Mouse (Mus musculus) thymus, postnatal 4 days (tissue): ENCODE measurements around the gene Lyve1.

Experiments
- DNase-seq: peaks from one replicate; pipeline ENCODE4 v3.0.0; 2021

Gene Lyve1

DNA sequence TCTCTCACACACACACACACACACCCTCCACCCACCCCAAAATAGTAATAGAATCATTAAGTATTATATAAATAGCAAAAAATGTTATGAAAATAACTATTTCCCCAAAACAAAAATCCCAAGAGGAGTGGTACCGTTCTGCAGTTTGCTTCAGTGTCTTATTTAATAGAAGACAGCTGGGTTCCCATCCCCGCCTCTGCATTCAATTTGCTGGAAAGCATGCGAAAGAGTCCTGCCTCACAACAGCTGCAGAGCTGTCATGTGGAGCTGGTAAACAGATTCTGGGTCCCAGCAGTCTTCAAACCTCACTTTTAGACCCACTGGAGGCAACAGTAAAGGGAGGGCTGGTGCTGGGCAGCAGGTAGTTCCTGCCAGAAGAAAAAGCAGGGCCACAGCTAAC lies 54.1 kb downstream of the Lyve1 start:
- no peak for DNase-seq

DNA sequence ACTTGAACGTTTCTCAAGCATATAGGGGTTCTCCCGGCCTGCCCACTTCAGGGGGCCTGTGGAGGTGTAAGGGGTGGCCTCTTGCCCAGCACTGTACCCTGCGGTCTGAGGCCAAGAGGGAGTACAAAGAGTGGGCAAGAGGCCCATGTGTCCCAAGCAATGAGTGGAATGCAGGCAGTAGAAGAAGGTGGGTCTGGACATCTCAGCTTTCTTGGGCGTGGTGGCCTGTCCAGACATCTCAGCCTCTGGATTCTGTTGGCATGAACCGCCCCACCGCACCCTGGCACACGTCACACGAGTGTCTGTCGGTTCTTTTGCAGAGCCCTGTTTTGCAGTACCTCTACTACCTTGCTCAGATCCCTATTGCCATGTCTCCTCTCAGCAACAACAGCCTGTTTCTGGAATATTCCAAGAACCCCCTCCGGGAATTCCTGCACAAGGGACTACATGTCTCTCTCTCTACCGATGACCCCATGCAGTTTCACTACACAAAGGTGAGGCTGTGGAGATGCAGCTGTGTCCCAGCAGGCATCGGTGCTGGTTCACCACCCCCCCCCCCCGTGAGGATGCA lies 55.5 kb downstream of the Lyve1 start:
- no peak for DNase-seq

DNA sequence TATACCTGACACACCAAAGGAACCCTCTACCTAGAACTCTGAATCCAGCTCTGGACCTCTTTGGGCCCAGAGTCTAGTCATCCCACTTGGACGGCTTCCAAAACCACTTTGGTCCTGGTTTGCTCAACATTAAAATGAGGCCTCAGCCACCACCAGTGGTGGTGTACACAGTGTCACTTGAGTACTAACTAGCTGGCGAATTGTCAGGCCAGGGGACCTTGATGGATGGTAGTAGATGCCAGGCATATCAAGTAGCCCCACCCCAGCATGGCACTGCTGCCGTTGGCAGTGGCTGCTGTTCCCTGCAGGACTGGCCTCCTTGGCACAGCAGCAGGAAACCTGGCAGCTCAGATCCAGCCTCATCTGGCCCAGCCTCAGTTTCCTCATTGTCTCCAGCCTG lies 58.8 kb downstream of the Lyve1 start:
- no peak for DNase-seq

DNA sequence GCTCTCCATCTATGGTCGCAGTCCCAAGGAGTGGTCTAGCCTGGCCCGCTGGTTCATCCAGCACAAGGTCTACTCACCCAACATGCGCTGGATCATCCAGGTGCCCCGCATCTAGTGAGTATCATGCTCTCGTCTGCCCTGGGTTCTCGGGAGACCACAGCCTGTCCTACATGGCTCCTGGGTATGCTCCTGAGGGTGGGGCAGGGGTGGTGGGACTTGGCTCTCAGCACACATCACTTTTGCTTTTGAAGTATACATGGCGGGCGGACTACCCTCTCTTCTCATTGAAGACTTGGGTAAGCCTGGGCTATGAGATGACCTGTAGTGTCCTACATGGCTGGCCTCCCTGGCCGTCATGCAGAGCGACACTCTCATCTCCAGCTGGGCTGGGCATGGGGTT lies 59.9 kb downstream of the Lyve1 start:
- DNase-seq, result no peak

DNA sequence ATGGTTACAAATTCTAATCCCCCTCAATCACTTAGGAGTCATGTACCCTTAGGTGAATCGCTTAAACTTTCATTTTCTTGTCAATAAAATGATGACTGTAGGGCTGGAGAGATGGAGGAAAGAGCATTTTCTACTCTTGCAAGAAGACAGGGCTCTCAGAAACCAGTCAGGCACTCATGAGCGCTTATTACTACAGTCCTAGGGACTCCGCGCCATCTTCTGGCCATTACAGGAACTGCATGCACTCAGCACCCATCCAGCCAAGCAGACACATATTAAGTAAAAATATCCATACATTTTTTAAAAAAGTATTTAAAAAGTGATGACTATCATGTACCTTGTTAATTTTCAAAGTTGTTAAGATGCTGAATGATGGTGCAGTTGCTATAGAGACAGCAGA lies 62.0 kb downstream of the Lyve1 start:
- peak; percentile 86 for DNase-seq
